Comparison of ENCODE assay signal across 35 mouse cellular contexts in genomic region chr2:102934834-102935233, GRCm38 (mm10).
"Had no signal": no experiment of that assay in that cellular context is flagged by ENCODE, and none has a peak within 500 bp of the region (broad histone marks: within the 10 kb centered on the region; RNA-seq: fewer than 3 reads in every experiment).

No protein-coding gene starts in this region.

- DNase-seq: heart, postnatal 10 days; heart, postnatal 14 days; heart, postnatal 36 days; heart, postnatal 4 days; kidney, adult 11 months; kidney, adult 18-20 months; kidney, adult 2 months; kidney, adult 8-10 months; kidney, adult 9 months; kidney, postnatal 10 days; kidney, postnatal 14 days; kidney, postnatal 25 days; kidney, postnatal 36 days; kidney, postnatal 4 days; layer of hippocampus, adult 9-11 months; layer of hippocampus, postnatal 36 days had no signal

- H3K9ac ChIP-seq: heart, embryonic 12.5 days; heart, embryonic 13.5 days; heart, embryonic 15.5 days; hindbrain, embryonic 12.5 days; hindbrain, embryonic 13.5 days; hindbrain, embryonic 14.5 days; hindbrain, embryonic 15.5 days; intestine, embryonic 15.5 days; kidney, embryonic 15.5 days had no signal

- H3K4me1 ChIP-seq: hindbrain, embryonic 12.5 days had no signal

- H3K4me3 ChIP-seq: heart, embryonic 12.5 days; heart, embryonic 13.5 days; heart, embryonic 15.5 days; hindbrain, embryonic 10.5 days; hindbrain, embryonic 12.5 days; hindbrain, embryonic 13.5 days; hindbrain, embryonic 15.5 days; intestine, embryonic 15.5 days; kidney, embryonic 15.5 days; layer of hippocampus, adult 2 months; left cerebral cortex, adult 2 months had no signal

- ATAC-seq: hindbrain, embryonic 16.5 days; hindbrain, postnatal 0 days; inflammation-experienced regulatory T-cells, adult 6 months; intestine, embryonic 15.5 days; intestine, embryonic 16.5 days; intestine, postnatal 0 days had no signal

- H3K27ac ChIP-seq: heart, embryonic 13.5 days; heart, embryonic 15.5 days; hindbrain, embryonic 10.5 days; hindbrain, embryonic 12.5 days; hindbrain, embryonic 13.5 days; hindbrain, embryonic 14.5 days; hindbrain, embryonic 15.5 days; hindbrain, postnatal 0 days; intestine, embryonic 15.5 days; kidney, embryonic 15.5 days; kidney, postnatal 0 days; layer of hippocampus, adult 2 months; left cerebral cortex, adult 2 months had no signal

- H3K27me3 ChIP-seq: heart, embryonic 12.5 days; hindbrain, embryonic 12.5 days; hindbrain, embryonic 13.5 days; hindbrain, embryonic 15.5 days; intestine, embryonic 15.5 days; kidney, embryonic 15.5 days had no signal

- H3K4me2 ChIP-seq: heart, embryonic 11.5 days; heart, embryonic 12.5 days; heart, embryonic 13.5 days; heart, embryonic 15.5 days; hindbrain, embryonic 12.5 days; hindbrain, embryonic 13.5 days; hindbrain, embryonic 14.5 days; hindbrain, embryonic 15.5 days; intestine, embryonic 15.5 days; kidney, embryonic 15.5 days had no signal

- H3K9me3 ChIP-seq: heart, embryonic 12.5 days; heart, embryonic 13.5 days; heart, embryonic 15.5 days; hindbrain, embryonic 10.5 days; hindbrain, embryonic 12.5 days; hindbrain, embryonic 13.5 days; hindbrain, embryonic 15.5 days; intestine, embryonic 15.5 days; kidney, embryonic 15.5 days had no signal

- H3K36me3 ChIP-seq: heart, embryonic 12.5 days; heart, embryonic 13.5 days; heart, embryonic 15.5 days; hindbrain, embryonic 10.5 days; hindbrain, embryonic 12.5 days; hindbrain, embryonic 13.5 days; hindbrain, embryonic 15.5 days; intestine, embryonic 15.5 days; kidney, embryonic 15.5 days had no signal
